8 mouse cellular contexts compared by ENCODE assay signal in the genomic region with DNA sequence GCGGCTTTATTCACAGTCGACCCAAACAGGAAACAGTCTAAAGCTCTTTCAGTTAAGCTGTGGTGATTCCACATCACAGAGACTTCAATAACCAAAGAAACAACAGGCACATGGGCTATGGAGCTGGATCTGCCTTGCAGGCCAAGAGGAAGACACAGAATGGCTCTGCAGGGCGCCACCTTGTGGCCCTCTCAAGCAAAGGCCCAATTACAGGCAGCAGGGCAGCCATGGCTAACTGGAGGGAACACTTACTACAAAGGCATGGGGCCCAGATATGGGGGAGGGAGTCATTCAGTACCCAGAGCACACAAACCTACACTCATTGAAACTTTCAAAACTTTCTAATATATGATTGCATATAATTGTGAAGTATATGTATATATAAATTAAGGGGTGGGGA. TPM values are rescaled to one million over a fixed set of nuclear protein-coding genes. Genes with fewer than 3 reads are reported as not detected.
A peak's percentile ranks its signal among the peaks of the same experiment; 100 is the strongest.
DNase-seq lines count a peak whose midpoint lies in the region; ATAC-seq and TF ChIP-seq lines count a peak whose summit lies in the region.

No protein-coding gene starts in this region.

- H3K4me3 ChIP-seq in gastrocnemius, adult 2 months: no peak overlapping the region
- no peak overlapping the region for H3K4me3 ChIP-seq in limb, embryonic 11.5 days (ENCODE audit: low read depth, low read length)

- H3K4me1 ChIP-seq in limb, embryonic 11.5 days (ENCODE audit: control insufficient read depth, insufficient read depth, low read length): no peaks in the 10 kb centered on the region

- H3K9me3 ChIP-seq in limb, embryonic 11.5 days (ENCODE audit: control insufficient read depth, low read length): no peaks in the 10 kb centered on the region

- no peaks in the 10 kb centered on the region for H3K36me3 ChIP-seq in limb, embryonic 11.5 days (ENCODE audit: control insufficient read depth, insufficient read depth, low read length)
- H3K36me3 ChIP-seq in splenic B cell, adult 2 months (ENCODE audit: control insufficient read depth, insufficient read depth, low read length, poor library complexity, severe bottlenecking): no peaks in the 10 kb centered on the region

- intact Hi-C loops in gastrocnemius, adult 2 months (cut with DNase I): loop anchor here (1.0 to 5.0 kb wide), 3 partner anchors 198 to 373 kb away; partner anchors contain the start of gene Otos

- no peaks in the 10 kb centered on the region for H3K27me3 ChIP-seq in limb, embryonic 11.5 days (ENCODE audit: control insufficient read depth, insufficient read depth, low read length)
- no peaks in the 10 kb centered on the region for H3K27me3 ChIP-seq in splenic B cell, adult 2 months (ENCODE audit: control insufficient read depth, insufficient read depth, low read length, poor library complexity, severe bottlenecking)

- TF ChIP-seq CTCF in gastrocnemius, adult 2 months (IDR thresholded peaks at IDR 0.05): peak; percentile 97; the same call in 1 of the 2 replicates

- no peak overlapping the region for H3K4me2 ChIP-seq in limb, embryonic 11.5 days (ENCODE audit: low read depth, severe bottlenecking)

- 13% methylated on average over 3 of the region's 3 CpGs for WGBS in limb, embryonic 11.5 days

- peak; percentile 97 for ATAC-seq in common myeloid progenitor, adult 5-6 weeks (replicated peaks; ENCODE audit: low read depth, poor library complexity, severe bottlenecking)
- peak; percentile 70; the same call in 1 of the 2 replicates for ATAC-seq in limb, embryonic 11.5 days (ENCODE audit: insufficient number of reproducible peaks, low FRiP score, low TSS enrichment, low read depth)

- peak; percentile 56 for DNase-seq in urinary bladder, postnatal 25 days (ENCODE audit: low spot score)
- DNase-seq in urinary bladder, postnatal 10 days (ENCODE audit: low spot score): no peak
- peak; percentile 83 for DNase-seq in gastrocnemius, adult 2 months
- DNase-seq in kidney, adult 18-20 months: peak; percentile 76
- DNase-seq in limb, embryonic 11.5 days (ENCODE audit: low spot score): peak; percentile 84
- DNase-seq in neural tube, embryonic 10.5 days (ENCODE audit: extremely low spot score, low spot score): peak; percentile 81
- DNase-seq in splenic B cell, adult 2 months (ENCODE audit: low read depth, low spot score): peak; percentile 76

- no peak overlapping the region for H3K9ac ChIP-seq in limb, embryonic 11.5 days (ENCODE audit: low read length)

- no peak overlapping the region for H3K27ac ChIP-seq in gastrocnemius, adult 2 months
- H3K27ac ChIP-seq in limb, embryonic 11.5 days (replicated peaks; ENCODE audit: low read depth, low read length): no peak overlapping the region

RNA-seq across cellular contexts. Expression of gene Ankmy1, which starts 7.6 kb away (rescaled TPM):
- not detected in 2 replicates for total RNA-seq in common myeloid progenitor, adult 5-6 weeks (2017)
- total RNA-seq in gastrocnemius, adult 2 months (2021): under 1 TPM in 1 of 2 experiments, not detected in 1; 0.06 TPM
- polyA plus RNA-seq in limb, embryonic 11.5 days (2014; fragmentation: Nextera tagmentation; extraction: Ambion mirVana): 0.47 and 0.92 TPM in 2 replicates

RNA-seq across cellular contexts. Expression of gene Dusp28, which starts 11.7 kb away (rescaled TPM):
- 0.92 and 6.0 TPM in 2 replicates for total RNA-seq in common myeloid progenitor, adult 5-6 weeks (2017)
- total RNA-seq in gastrocnemius, adult 2 months (2021): 10 to 100 TPM; 21.8 to 24.9 TPM
- 7.9 and 10.1 TPM in 2 replicates for polyA plus RNA-seq in limb, embryonic 11.5 days (2014; fragmentation: Nextera tagmentation; extraction: Ambion mirVana)

RNA-seq across cellular contexts. Expression of gene Rnpepl1, which starts 15.5 kb away (rescaled TPM):
- total RNA-seq in common myeloid progenitor, adult 5-6 weeks (2017): 10.9 and 12.9 TPM in 2 replicates
- total RNA-seq in gastrocnemius, adult 2 months (2021): 10 to 100 TPM; 69.9 to 74.9 TPM
- 19.6 and 23.8 TPM in 2 replicates for polyA plus RNA-seq in limb, embryonic 11.5 days (2014; fragmentation: Nextera tagmentation; extraction: Ambion mirVana)

RNA-seq across cellular contexts. Expression of gene Capn10, which starts 39.1 kb away (rescaled TPM):
- 8.1 and 11.4 TPM in 2 replicates for total RNA-seq in common myeloid progenitor, adult 5-6 weeks (2017)
- total RNA-seq in gastrocnemius, adult 2 months (2021): 1 to 10 TPM; 4.8 to 5.5 TPM
- polyA plus RNA-seq in limb, embryonic 11.5 days (2014; fragmentation: Nextera tagmentation; extraction: Ambion mirVana): 31.9 and 36.5 TPM in 2 replicates

RNA-seq across cellular contexts. Expression of gene Gpr35, which starts 55.6 kb away (rescaled TPM):
- total RNA-seq in common myeloid progenitor, adult 5-6 weeks (2017): 0.46 and 0.78 TPM in 2 replicates
- total RNA-seq in gastrocnemius, adult 2 months (2021): under 1 TPM; 0.25 to 0.61 TPM
- polyA plus RNA-seq in limb, embryonic 11.5 days (2014; fragmentation: Nextera tagmentation; extraction: Ambion mirVana): 0.20 and 0.44 TPM in 2 replicates
